Mouse (Mus musculus): ENCODE results near the gene Mical2. TPM values are rescaled to one million over a fixed set of nuclear protein-coding genes. Genes with fewer than 3 reads are reported as not detected.
A peak's percentile ranks its signal among the peaks of the same experiment; 100 is the strongest.

Gene Mical2
- polyA plus RNA-seq, 1 experiment = 58.2 TPM

DNA sequence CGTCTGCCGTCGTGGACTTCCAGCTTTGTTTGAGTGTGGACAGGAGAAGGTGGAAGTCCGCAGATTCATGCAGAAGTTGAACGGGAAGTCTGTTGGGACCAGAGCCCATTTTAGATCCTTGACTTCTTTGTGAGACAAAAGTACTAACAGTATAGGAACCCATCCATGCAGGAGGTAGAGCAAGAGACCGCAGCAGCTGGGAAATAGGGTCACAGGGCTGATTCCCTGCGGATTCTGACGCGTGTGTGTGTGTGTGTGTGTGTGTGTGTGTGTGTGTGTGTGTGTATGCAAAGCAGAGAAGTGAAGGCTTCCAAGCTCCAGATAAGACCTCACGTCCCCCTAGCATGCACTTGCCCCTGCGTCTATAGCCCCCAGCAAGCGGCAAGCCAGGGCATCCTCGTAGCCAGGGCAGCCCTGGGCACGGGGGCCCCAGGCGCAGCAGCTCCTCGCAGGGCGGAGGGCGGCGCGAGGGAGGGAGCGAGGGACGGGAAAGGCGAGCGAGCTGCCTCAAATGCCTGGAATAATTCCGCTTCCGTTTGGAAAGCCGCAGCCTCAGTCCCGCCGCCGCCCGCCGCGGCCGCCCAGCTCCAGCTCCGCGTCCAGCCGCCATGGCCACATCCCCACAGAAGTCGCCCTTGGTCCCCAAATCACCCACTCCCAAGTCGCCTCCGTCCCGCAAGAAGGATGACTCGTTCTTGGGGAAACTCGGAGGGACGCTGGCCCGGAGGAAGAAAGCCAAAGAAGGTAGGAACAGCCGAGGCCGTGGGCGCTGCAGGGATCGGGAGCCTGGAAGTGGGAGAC, 201.9 kb downstream of the Mical2 start, which contains the start of gene Parva:
Gene Parva (plus strand): TSS at position 149 of the 801 bp plus-strand sequence.
- peak; percentile 55 for TF ChIP-seq POLR2A (IDR thresholded peaks at IDR 0.05; ENCODE audit: borderline replicate concordance, extremely low read depth, low read depth, low read length)
- TF ChIP-seq CTCF (IDR thresholded peaks at IDR 0.05; ENCODE audit: insufficient read depth, low read length) = no peak
- H3K4me3 ChIP-seq (replicated peaks; ENCODE audit: extremely low read depth, low read depth, low read length) = peak within 1 kb of the TSS; percentile 88
- peak; percentile 81 for DNase-seq
- WGBS = 1% methylated on average over 49 of the region's 49 CpGs
- H3K4me1 ChIP-seq (ENCODE audit: control insufficient read depth, insufficient read depth, low read length) = peaks cover 5% of the 10 kb centered on the region; the same call in 1 of the 2 replicates

DNA sequence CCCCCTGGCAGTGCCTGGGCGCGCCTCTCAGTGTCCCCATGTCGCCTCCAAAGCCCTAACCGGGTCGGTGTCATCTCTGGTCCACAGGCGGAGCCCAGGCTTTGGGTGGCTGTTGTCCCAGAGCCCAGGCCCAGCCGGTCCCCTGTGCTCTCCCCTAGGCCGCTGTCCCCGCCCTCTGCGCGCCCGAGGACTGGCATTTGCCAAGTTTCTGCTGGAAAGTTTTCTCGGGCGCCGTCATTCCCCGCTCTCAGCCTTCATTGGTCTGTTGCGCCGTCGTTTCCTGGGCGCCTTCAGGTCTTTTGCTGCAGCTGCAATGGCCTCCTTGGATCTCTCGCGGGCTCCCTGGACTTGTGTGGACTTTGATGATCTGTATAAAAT, 202.5 kb downstream of the Mical2 start:
- Histone ChIP-seq H3K4me1 (ENCODE audit: control insufficient read depth, insufficient read depth, low read length) (peaks cover 5% of the 10 kb centered on the region; the same call in 1 of the 2 replicates), H3K4me3 (replicated peaks; ENCODE audit: extremely low read depth, low read depth, low read length) (peak overlapping the region; percentile 88)
- WGBS = 4% methylated on average over 22 of the region's 22 CpGs
- DNase-seq = peak; percentile 90
- TF ChIP-seq CTCF (IDR thresholded peaks at IDR 0.05; ENCODE audit: insufficient read depth, low read length) (no peak), POLR2A (IDR thresholded peaks at IDR 0.05; ENCODE audit: borderline replicate concordance, extremely low read depth, low read depth, low read length) (peak; percentile 69)

DNA sequence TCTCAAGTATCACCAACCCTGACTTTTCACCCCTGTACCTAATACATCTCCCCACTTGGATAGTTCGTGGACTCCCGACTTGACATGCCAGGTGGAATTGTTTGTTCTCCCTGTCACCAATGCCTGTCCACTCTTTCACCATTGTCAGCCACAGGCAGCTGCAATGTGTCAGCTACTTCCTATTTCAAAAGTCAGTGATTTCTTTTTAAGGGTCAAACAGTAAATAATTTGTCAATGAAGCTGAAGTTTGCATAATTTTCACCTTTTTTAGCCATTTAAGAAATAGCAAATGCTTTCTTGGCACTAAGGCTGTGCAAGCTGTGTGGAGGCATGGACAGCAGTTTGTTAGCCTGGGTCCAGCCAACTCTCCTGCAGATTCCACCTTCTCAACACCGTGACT, 214.2 kb downstream of the Mical2 start:
- TF ChIP-seq POLR2A (IDR thresholded peaks at IDR 0.05; ENCODE audit: borderline replicate concordance, extremely low read depth, low read depth, low read length) (no peak), CTCF (IDR thresholded peaks at IDR 0.05; ENCODE audit: insufficient read depth, low read length) (no peak)
- Histone ChIP-seq H3K4me1 (ENCODE audit: control insufficient read depth, insufficient read depth, low read length) (peaks cover 3% of the 10 kb centered on the region; the same call in 1 of the 2 replicates), H3K4me3 (replicated peaks; ENCODE audit: extremely low read depth, low read depth, low read length) (no peak overlapping the region)
- 47% methylated on average over 3 of the region's 3 CpGs for WGBS
- no peak for DNase-seq

DNA sequence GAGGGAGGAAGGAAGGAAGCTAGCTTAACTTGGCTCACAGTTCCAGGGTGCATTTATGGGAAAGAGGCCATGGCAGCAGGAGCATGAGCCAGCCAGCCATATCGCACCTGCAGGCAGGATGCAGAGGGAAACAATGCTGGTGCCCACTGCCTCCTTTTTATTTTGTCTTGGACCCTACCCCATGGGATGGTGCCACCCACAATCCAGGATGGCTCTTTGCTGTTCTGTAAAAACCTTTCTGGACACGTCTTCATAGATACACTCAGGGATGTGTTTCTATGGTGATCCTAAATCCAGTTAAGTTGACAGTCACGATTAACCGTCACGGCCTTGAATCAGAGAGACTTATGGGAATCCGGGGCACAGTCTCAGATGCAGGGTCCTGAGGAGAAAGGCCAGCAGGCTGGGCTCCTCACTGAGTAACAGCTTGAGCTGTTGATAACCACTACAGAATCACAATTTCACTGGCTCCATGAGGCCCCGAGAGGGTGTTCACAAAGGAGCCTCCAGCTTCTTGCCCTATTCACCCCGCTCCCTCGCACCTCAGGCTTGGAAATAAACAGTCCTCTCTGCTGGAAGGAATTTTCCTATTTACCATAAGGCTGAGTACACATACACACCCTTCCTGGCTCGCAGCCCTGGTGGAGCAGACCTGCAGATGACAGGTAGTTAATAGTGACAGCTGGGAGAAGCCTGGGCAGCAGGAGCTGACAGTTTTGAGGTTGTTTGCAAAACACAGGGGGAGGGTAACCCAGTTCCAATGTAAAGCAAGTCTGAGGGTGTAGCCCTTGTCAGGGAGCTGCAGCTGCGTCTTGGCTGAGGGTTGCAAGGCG, 218.7 kb downstream of the Mical2 start:
- 53% methylated on average over 12 of the region's 12 CpGs for WGBS
- no peak overlapping the region for H3K4me3 ChIP-seq (replicated peaks; ENCODE audit: extremely low read depth, low read depth, low read length)
- peak; percentile 47 for DNase-seq
- H3K4me1 ChIP-seq (ENCODE audit: control insufficient read depth, insufficient read depth, low read length) = peaks cover 8% of the 10 kb centered on the region
- TF ChIP-seq CTCF (IDR thresholded peaks at IDR 0.05; ENCODE audit: insufficient read depth, low read length) = no peak
- no peak for TF ChIP-seq POLR2A (IDR thresholded peaks at IDR 0.05; ENCODE audit: borderline replicate concordance, extremely low read depth, low read depth, low read length)

DNA sequence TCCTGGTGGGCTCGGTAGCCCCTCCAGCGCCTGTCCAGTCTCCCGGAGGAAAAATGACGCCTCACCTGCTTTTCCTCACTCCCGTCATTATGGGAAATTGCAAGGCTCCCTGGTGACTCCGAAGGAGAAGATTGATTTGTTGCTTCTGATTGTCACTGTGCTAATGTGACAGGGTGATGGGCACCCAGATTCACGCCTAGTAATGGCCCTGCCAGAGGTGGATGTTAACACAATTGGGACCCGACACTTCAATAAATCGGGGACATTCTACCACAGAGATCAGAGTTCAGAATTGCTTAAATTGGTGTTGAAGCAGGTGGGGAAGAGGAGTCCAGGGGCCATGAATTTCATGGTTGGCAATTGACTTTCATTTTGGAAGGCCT, 219.3 kb downstream of the Mical2 start:
- 56% methylated on average over 9 of the region's 9 CpGs for WGBS
- Histone ChIP-seq H3K4me3 (replicated peaks; ENCODE audit: extremely low read depth, low read depth, low read length) (no peak overlapping the region), H3K4me1 (ENCODE audit: control insufficient read depth, insufficient read depth, low read length) (peaks cover 6% of the 10 kb centered on the region)
- TF ChIP-seq CTCF (IDR thresholded peaks at IDR 0.05; ENCODE audit: insufficient read depth, low read length) = no peak
- no peak for TF ChIP-seq POLR2A (IDR thresholded peaks at IDR 0.05; ENCODE audit: borderline replicate concordance, extremely low read depth, low read depth, low read length)
- DNase-seq = no peak

DNA sequence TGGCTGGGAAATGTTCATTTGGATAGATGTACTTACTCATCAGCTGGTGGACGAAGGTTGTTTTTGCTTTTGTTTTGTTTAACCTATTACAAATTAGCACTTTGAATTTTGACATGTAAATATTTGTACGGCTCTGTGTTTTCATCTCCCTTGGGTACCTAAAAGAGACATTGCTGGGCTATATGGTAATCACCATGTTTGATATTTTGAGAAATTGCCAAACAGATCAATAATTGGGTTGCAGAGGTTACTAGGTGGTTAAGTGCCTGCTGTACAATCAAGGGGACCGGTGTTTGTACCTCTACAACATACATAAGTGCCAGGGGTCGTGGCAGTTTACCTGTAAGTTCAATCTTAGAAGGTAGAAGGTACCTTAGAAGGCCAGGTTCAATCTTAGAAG, 220.8 kb downstream of the Mical2 start:
- Histone ChIP-seq H3K4me3 (replicated peaks; ENCODE audit: extremely low read depth, low read depth, low read length) (no peak overlapping the region), H3K4me1 (ENCODE audit: control insufficient read depth, insufficient read depth, low read length) (peaks cover 6% of the 10 kb centered on the region)
- DNase-seq = no peak
- WGBS = 82% methylated on average over 4 of the region's 4 CpGs
- TF ChIP-seq POLR2A (IDR thresholded peaks at IDR 0.05; ENCODE audit: borderline replicate concordance, extremely low read depth, low read depth, low read length) = no peak
- no peak for TF ChIP-seq CTCF (IDR thresholded peaks at IDR 0.05; ENCODE audit: insufficient read depth, low read length)

DNA sequence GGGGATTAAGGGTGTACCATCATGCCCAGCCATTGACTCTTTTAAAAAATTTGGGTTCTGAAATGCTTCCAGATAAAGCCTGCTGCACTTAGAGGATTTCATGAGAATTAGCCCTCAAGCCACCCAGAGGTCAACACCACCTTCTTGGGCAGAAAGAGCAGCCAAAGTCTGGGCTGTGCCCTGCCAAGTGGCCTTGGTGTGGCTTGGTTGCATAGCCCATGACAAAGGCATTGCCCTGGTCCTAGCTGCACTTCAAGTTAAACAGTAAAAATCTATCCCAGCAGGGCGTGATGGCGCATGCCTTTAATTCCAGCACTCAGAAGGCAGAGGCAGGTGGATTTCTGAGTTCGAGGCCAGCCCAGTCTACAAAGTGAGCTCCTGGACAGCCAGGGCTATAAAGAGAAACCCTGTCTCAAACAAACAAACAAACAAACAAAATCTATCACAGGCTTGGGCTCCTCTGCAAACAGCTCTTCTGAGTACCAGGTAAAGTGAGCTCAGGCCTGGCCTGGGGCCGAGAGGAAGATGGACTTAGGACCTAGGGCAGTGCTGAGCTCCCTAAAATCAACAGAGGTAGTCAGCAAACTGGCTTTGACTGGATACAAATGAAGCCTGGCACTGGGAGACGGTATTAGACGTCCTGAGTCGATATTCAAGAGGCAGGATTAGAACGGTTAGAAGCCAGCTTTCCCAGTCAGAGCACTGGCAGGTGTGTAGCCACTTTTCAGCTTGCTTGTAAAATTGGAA, 224.5 kb downstream of the Mical2 start:
- DNase-seq = no peak
- H3K4me1 ChIP-seq (ENCODE audit: control insufficient read depth, insufficient read depth, low read length) = peaks cover 11% of the 10 kb centered on the region
- WGBS = 88% methylated on average over 8 of the region's 8 CpGs
- no peak overlapping the region for H3K4me3 ChIP-seq (replicated peaks; ENCODE audit: extremely low read depth, low read depth, low read length)
- TF ChIP-seq CTCF (IDR thresholded peaks at IDR 0.05; ENCODE audit: insufficient read depth, low read length) (no peak), POLR2A (IDR thresholded peaks at IDR 0.05; ENCODE audit: borderline replicate concordance, extremely low read depth, low read depth, low read length) (no peak)

DNA sequence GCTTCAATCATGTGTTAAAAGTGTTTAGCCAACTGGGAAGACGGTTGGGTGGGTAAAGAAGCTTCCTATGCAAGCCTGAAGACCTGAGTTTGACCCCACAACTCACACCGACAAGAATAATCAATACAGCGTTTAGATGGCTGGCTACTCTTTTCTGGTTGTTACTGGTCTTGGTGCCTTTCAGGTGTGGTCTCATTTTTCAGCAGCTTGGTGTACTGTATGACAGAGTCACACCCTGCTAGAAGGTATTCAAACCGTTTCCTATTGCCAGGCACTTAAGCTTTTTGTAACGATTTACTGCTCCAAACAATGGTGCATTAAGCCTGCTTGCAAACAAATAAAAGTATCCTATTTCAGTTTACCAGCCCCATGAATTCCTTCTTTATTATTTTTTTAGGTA, 226.8 kb downstream of the Mical2 start:
- WGBS = 41% methylated on average over 5 of the region's 5 CpGs
- H3K4me3 ChIP-seq (replicated peaks; ENCODE audit: extremely low read depth, low read depth, low read length) = no peak overlapping the region

DNA sequence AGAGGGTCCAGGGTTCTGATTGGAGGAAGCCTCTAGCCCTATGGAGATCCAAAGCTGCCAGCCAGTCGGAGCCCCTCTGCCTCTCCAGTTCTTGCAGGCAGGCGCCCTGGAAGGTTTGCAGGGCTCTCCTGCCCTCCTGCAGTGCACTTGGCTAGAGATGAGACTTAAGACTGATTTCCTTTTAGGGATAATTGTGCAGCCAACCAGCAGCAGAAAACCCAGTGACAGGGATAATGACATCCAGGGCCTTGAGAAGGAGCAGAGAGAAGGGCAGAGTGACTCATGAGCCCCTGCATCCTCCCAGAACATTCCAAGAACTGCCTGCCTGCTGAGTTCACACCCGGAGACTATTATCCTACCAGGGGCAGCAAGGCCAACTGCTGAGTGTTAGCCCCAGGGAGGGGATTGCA, 228.2 kb downstream of the Mical2 start:
- peaks cover 15% of the 10 kb centered on the region for H3K4me1 ChIP-seq (ENCODE audit: control insufficient read depth, insufficient read depth, low read length)
- WGBS = 46% methylated on average over 3 of the region's 3 CpGs
- TF ChIP-seq CTCF (IDR thresholded peaks at IDR 0.05; ENCODE audit: insufficient read depth, low read length) (no peak), POLR2A (IDR thresholded peaks at IDR 0.05; ENCODE audit: borderline replicate concordance, extremely low read depth, low read depth, low read length) (no peak)
- H3K4me3 ChIP-seq (replicated peaks; ENCODE audit: extremely low read depth, low read depth, low read length) = no peak overlapping the region
- DNase-seq = no peak

More for the DNA sequence above, 226.8 kb downstream of the Mical2 start:
- no peak for TF ChIP-seq CTCF (IDR thresholded peaks at IDR 0.05; ENCODE audit: insufficient read depth, low read length)
- TF ChIP-seq POLR2A (IDR thresholded peaks at IDR 0.05; ENCODE audit: borderline replicate concordance, extremely low read depth, low read depth, low read length) = no peak
- peaks cover 9% of the 10 kb centered on the region; the same call in 1 of the 2 replicates for H3K4me1 ChIP-seq (ENCODE audit: control insufficient read depth, insufficient read depth, low read length)
- no peak for DNase-seq

Measured in lung, adult 2 months (tissue).